Mouse (Mus musculus): ENCODE data around the gene Col5a3.

DNA sequence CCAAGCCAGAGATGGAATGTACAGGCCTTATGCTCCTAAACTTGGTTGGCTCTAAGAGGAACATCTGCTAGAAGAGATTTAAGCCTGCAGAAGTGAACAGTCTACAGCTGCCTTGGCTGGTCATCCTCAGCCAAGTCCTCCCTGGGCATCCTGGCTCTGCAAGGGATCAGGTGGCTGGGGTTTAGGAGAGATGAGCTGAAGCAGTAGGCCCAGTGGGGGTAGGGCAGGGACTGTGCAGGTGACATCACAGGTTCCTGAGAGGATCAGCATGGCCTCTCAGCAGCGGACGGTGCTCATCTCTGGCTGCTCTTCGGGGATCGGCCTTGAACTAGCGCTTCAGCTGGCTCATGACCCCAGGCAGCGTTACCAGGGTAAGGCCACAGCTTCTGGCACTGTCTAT lies 3.4 kb upstream of the Col5a3 start, which contains the start of gene Rdh8:
- TF ChIP-seq CTCF (IDR thresholded peaks at IDR 0.05; ENCODE audit: borderline replicate concordance, control insufficient read depth, extremely low read depth, insufficient read depth, low read length, poor library complexity) (no peak), POLR2A (IDR thresholded peaks at IDR 0.05; ENCODE audit: control insufficient read depth, extremely low read depth, insufficient read depth, low read length, poor library complexity) (no peak)

All from thymus, adult 2 months (tissue).